Mouse (Mus musculus): ENCODE measurements around the gene Atf7ip2. TPM values are rescaled to one million over a fixed set of nuclear protein-coding genes. Genes with fewer than 3 reads are reported as not detected.

Gene Atf7ip2
- total RNA-seq, 2 experiments from 2014 or later: not detected

DNA sequence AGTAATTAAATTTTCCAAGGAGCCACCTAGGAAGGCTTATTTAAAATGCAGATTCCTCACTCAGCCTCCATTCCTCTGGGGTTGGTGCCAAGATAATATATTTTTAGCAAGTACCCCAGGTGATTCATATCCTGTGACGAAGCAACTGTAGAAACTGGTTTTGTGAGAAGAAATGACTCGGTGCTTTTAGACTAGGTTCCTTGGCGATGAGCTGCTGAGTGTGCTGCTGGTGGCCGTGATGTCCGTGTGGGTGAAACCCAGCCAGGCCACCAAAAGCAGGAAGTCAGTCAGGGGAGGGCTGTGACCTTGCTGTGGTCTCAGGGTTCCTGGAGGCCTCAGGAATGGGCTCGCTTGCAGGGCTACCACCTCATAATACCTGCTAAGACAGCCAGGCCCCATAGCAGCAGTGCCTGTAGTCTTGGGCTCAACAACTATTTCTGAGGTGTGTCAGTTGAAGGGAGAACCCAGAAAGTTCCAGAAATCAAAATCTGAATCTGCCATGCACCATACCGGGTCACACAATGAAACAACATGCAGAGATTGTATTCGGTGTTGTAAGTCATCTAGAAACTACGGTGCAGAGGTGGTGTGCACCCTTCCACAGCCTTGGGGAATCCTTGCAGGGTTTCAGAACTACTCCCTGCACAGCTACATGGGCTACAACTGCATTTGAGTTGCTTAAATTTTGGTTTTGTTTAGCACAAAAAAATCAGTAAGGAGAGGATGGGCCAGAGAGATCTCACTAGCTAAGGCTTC lies 94.2 kb downstream of the Atf7ip2 start:
- intact Hi-C loops (cut with DNase I): no loop called here
- DNase-seq: no peak

DNA sequence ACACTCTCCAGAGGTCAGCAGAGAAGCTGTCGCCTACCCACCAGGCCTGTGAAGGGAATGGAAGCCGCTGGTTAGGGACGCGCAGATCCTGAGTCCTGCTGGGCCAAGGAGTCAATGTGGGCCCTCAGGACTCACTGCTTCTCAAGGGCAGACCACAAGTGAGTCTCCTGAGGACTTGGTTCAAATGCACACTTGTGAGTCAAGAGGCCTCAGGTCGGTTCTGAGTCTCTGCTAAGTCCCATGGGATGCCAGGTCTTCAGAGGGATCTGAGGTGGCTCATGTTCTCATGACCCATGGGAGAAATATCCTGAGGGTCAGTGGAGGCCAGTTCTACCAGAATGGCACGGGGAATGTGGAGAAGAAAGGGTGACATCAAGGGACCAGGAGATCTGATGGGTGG lies 95.6 kb downstream of the Atf7ip2 start:
- DNase-seq: no peak
- intact Hi-C loops (cut with DNase I): no loop called here

DNA sequence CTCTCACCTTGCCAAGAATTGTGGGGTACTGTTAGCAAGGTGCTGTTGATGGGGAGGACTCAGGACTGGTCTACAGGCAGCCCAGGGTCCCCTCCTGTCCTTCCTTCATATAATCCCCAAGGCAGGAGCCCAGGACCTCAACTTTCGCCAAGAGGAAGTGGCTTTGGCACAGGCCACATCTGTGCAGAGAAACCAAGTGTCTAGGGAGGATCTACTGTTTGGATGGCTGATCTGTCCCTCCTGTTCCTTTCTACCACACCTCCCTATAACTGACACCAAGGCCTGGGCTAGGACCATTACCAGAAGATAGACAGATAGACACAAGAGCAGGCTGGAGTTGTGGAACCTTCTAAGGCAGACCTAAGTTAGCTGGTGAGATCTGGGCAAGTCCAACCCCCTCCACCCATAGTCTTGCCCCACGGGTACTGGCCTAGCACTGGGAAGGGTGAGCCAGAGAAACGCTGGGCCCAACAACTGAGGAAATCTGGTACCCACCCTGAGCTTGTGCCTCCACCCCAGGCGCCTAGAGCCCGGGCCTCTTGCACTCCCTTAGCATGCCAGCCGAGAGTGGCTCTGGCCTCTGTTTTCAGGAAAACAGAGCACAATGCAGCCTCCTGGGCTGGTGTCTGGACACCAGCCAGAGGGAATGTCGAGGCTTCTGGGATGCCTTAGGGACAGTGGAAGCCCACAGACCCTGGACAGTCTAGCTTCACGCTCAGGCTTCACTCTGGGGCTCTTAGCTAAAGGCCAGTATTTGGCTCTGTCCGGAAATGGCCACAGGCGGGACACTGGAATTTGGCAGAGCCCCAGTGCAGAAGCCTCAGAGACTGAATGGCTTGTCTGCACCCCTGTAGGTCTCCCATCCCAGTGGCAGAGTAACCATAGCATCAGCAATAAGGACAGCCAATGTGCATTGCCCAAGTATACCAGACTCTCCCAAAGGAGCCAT lies 105.5 kb downstream of the Atf7ip2 start:
- intact Hi-C loops (cut with DNase I): no loop called here
- no peak for DNase-seq

GRCm38 (mm10) chr16:10299637-10300036 lies 107.1 kb downstream of the Atf7ip2 start:
- DNase-seq: no peak
- intact Hi-C loops (cut with DNase I): no loop called here

- intact Hi-C loops (cut with DNase I): no loop called here
- DNase-seq: no peak
Measured at GRCm38 (mm10) chr16:10300231-10301186, 108.0 kb downstream of the Atf7ip2 start.

Small RNA genes within 50 kb of the gene (microRNA-seq; reads per million reads assigned to microRNA genes)
- 0 reads per million in 2 experiments for gene Gm22932

Other genes starting within 250 kb of the Atf7ip2 start
- not detected for gene Grin2a, start 197.2 kb upstream of the Atf7ip2 start, total RNA-seq (2021)
- gene Rpl39l, start 22.5 kb upstream of the Atf7ip2 start, total RNA-seq (2021): not detected
- 1 to 10 TPM; 4.3 to 4.9 TPM for gene Emp2, start 121.3 kb downstream of the Atf7ip2 start, total RNA-seq (2021)
- gene Tekt5, start 202.8 kb downstream of the Atf7ip2 start, total RNA-seq (2021): not detected
- gene Nubp1, start 219.2 kb downstream of the Atf7ip2 start, total RNA-seq (2021): 1 to 10 TPM; 5.8 to 6.0 TPM